Mouse (Mus musculus) heart, embryonic 14.5 days (tissue): ENCODE measurements at regions not wholly inside any gene's neighbourhood (a gene's known extent, or its start where the extent isn't known, plus 50 kb on each side); places are given as distances from the start of the nearest gene placed in this dataset.
"Not testable (repeated sequence)": the region's sequence is repeated elsewhere in the genome, so short reads cannot be mapped to it uniquely, and the experiment has no call there.

Source experiments
- ATAC-seq: fragments of 200-750 bp; cut with Nextera tagmentation; 2 replicates; pipeline ENCODE4 v1.8.0; 2017; ENCODE audit warnings: low read depth, moderate TSS enrichment; ENCODE audit not compliant: insufficient number of reproducible peaks, insufficient read depth, low FRiP score
- H3K27ac ChIP-seq, 2 experiments: fragments of 200-500 bp in 1 of 2; fragments of 300-500 bp in 1 of 2; sonication (generic) in 1 of 2; replicated peaks in 1 of 2; 2 replicates each; pipeline ENCODE4 v1.5.1; 2012 to 2014; ENCODE audit warnings: low read depth in 2 of 2, low read length in 2 of 2, control low read depth in 1 of 2, mild to moderate bottlenecking in 1 of 2, mixed read lengths in 1 of 2; ENCODE audit not compliant: control insufficient read depth in 1 of 2, insufficient read depth in 1 of 2
- H3K27me3 ChIP-seq: fragments of 300-500 bp; sonication (generic); 2 replicates; pipeline ENCODE4 v1.6.1; 2014; ENCODE audit warnings: mild to moderate bottlenecking, low read length, control low read depth; ENCODE audit not compliant: control insufficient read depth, insufficient read depth
- H3K36me3 ChIP-seq: fragments of 300-500 bp; sonication (generic); 2 replicates; pipeline ENCODE4 v1.6.1; 2014; ENCODE audit warnings: mild to moderate bottlenecking, control low read depth, low read length, mixed read lengths; ENCODE audit not compliant: control insufficient read depth, insufficient read depth
- H3K4me1 ChIP-seq, 2 experiments: fragments of 200-500 bp in 1 of 2; fragments of 300-500 bp in 1 of 2; sonication (generic) in 1 of 2; 2 replicates each; pipeline ENCODE4 v1.6.1; 2012 to 2014; ENCODE audit warnings: low read length in 2 of 2, control low read depth in 1 of 2, mixed read lengths in 1 of 2; ENCODE audit not compliant: control insufficient read depth in 2 of 2, insufficient read depth in 2 of 2
- H3K4me2 ChIP-seq: fragments of 300-500 bp; sonication (generic); 2 replicates; pipeline ENCODE4 v1.6.1; 2014; ENCODE audit warnings: mild to moderate bottlenecking, low read length
- H3K4me3 ChIP-seq, 2 experiments: fragments of 200-500 bp in 1 of 2; fragments of 300-500 bp in 1 of 2; sonication (generic) in 1 of 2; 2 replicates each; pipeline ENCODE4 v1.5.1; 2012 to 2014; ENCODE audit warnings: low read length in 2 of 2, mild to moderate bottlenecking in 2 of 2, control low read depth in 1 of 2, low read depth in 1 of 2, moderate library complexity in 1 of 2; ENCODE audit not compliant: control insufficient read depth in 1 of 2, insufficient read depth in 1 of 2
- H3K9ac ChIP-seq: fragments of 300-500 bp; sonication (generic); 2 replicates; pipeline ENCODE4 v1.6.1; 2014; ENCODE audit warnings: mild to moderate bottlenecking, low read length
- H3K9me3 ChIP-seq: fragments of 300-500 bp; sonication (generic); 2 replicates; pipeline ENCODE4 v1.6.1; 2016; ENCODE audit warnings: low read length, control low read depth; ENCODE audit not compliant: control insufficient read depth
- WGBS: fragments of 180-500 bp; shearing (Covaris S2); extraction: QIAGEN DNeasy Blood & Tissue Kit; methylation state at CpG from one replicate; pipeline ENCODE4 v1.1.7; 2014; 5-methylcytosine and 5-hydroxymethylcytosine counted together

GRCm38 (mm10) chr5:142281997-142282396 is 119.3 kb upstream of the Foxk1 start:
- Histone ChIP-seq H3K4me3 (no peak overlapping the region), H3K27ac (no peak overlapping the region)
- ATAC-seq: no peak

GRCm38 (mm10) chr5:142287981-142288380 is 113.3 kb upstream of the Foxk1 start:
- 83% methylated on average over 2 of the region's 2 CpGs for WGBS
- Histone ChIP-seq H3K4me3 (no peak overlapping the region), H3K4me1 (no peaks in the 10 kb centered on the region), H3K27me3 (no peaks in the 10 kb centered on the region), H3K4me2 (no peak overlapping the region), H3K9me3 (peaks cover 25% of the 10 kb centered on the region), H3K9ac (no peak overlapping the region), H3K36me3 (no peaks in the 10 kb centered on the region), H3K27ac (no peak overlapping the region)
- no peak for ATAC-seq

More at GRCm38 (mm10) chr5:142281997-142282396, 119.3 kb upstream of the Foxk1 start:
- H3K9me3 ChIP-seq: peaks cover 13% of the 10 kb centered on the region
- 74% methylated on average over 9 of the region's 9 CpGs for WGBS
- no peaks in the 10 kb centered on the region for H3K36me3 ChIP-seq
- H3K27me3 ChIP-seq: no peaks in the 10 kb centered on the region
- no peak overlapping the region for H3K9ac ChIP-seq
- no peaks in the 10 kb centered on the region for H3K4me1 ChIP-seq
- H3K4me2 ChIP-seq: no peak overlapping the region

GRCm38 (mm10) chr5:142291451-142291850 is 109.8 kb upstream of the Foxk1 start:
- H3K4me2 ChIP-seq: no peak overlapping the region
- no peaks in the 10 kb centered on the region for H3K4me1 ChIP-seq
- 87% methylated on average over 10 of the region's 10 CpGs for WGBS

DNA sequence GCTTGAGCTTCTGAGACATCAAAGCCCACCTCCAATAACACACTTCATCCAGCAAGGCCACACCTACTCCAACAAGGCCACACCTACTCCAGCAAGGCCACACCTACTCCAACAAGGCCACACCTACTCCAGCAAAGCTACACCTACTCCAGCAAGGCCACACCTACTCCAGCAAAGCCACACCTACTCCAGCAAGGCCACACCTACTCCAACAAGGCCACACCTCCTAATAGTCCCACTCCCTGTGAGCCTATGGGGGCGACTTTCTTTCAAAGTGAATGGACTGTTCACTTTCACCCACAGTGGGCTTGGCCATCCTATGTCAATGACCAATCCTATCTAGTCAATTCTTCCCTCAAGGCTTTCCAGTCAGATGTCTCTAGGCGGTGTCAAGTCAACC is 104.9 kb upstream of the Foxk1 start:
- H3K36me3 ChIP-seq, H3K9me3 ChIP-seq, H3K9ac ChIP-seq, H3K4me1 ChIP-seq, H3K4me3 ChIP-seq, H3K4me2 ChIP-seq, H3K27me3 ChIP-seq, H3K27ac ChIP-seq, ATAC-seq: not testable (repeated sequence)
- 84% methylated on average over 2 of the region's 2 CpGs for WGBS

More at GRCm38 (mm10) chr5:142291451-142291850, 109.8 kb upstream of the Foxk1 start:
- no peak overlapping the region for H3K27ac ChIP-seq
- ATAC-seq: no peak
- no peaks in the 10 kb centered on the region for H3K27me3 ChIP-seq
- H3K36me3 ChIP-seq: no peaks in the 10 kb centered on the region
- no peak overlapping the region for H3K4me3 ChIP-seq
- peaks cover 14% of the 10 kb centered on the region for H3K9me3 ChIP-seq
- H3K9ac ChIP-seq: no peak overlapping the region

DNA sequence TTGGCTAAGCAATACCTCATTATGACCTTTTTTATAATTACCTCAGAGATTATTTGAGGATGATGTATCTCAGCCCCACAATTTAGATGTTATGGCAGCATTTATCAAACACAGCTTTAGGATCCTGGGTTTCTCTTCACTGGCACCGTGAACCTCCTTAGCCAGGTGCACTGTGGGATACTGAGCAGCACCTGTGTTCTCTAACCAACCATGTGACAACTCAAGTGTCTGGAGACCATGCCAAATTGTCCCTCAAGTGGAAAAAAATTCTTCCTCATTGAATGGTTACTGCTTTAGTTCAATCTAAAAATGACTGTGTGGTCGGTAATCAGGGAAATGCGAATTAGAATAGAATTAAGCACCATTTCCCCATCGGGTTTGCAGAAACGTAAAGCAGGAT is 101.7 kb upstream of the Foxk1 start:
- Histone ChIP-seq H3K4me3 (no peak overlapping the region), H3K9me3 (no peaks in the 10 kb centered on the region), H3K4me2 (no peak overlapping the region), H3K9ac (no peak overlapping the region), H3K27me3 (no peaks in the 10 kb centered on the region), H3K27ac (no peak overlapping the region), H3K4me1 (no peaks in the 10 kb centered on the region), H3K36me3 (no peaks in the 10 kb centered on the region)
- no peak for ATAC-seq
- 88% methylated on average over 5 of the region's 5 CpGs for WGBS

GRCm38 (mm10) chr5:142308511-142308910 is 92.8 kb upstream of the Foxk1 start:
- 94% methylated on average over 3 of the region's 3 CpGs for WGBS
- H3K27ac ChIP-seq: no peak overlapping the region
- no peaks in the 10 kb centered on the region; a peak in 1 of 4 replicates for H3K4me1 ChIP-seq
- H3K27me3 ChIP-seq: no peaks in the 10 kb centered on the region
- no peak overlapping the region for H3K9ac ChIP-seq
- H3K4me2 ChIP-seq: no peak overlapping the region
- peaks cover 9% of the 10 kb centered on the region for H3K9me3 ChIP-seq
- no peak overlapping the region for H3K4me3 ChIP-seq
- no peaks in the 10 kb centered on the region for H3K36me3 ChIP-seq
- ATAC-seq: no peak

GRCm38 (mm10) chr5:142313944-142314343 is 87.4 kb upstream of the Foxk1 start:
- 34% methylated on average over 8 of the region's 8 CpGs for WGBS
- Histone ChIP-seq H3K4me1 (no peaks in the 10 kb centered on the region; a peak in 1 of 4 replicates), H3K36me3 (no peaks in the 10 kb centered on the region), H3K4me2 (no peak overlapping the region), H3K9me3 (no peaks in the 10 kb centered on the region), H3K9ac (no peak overlapping the region), H3K4me3 (no peak overlapping the region), H3K27ac (no peak overlapping the region), H3K27me3 (no peaks in the 10 kb centered on the region)
- no peak for ATAC-seq

DNA sequence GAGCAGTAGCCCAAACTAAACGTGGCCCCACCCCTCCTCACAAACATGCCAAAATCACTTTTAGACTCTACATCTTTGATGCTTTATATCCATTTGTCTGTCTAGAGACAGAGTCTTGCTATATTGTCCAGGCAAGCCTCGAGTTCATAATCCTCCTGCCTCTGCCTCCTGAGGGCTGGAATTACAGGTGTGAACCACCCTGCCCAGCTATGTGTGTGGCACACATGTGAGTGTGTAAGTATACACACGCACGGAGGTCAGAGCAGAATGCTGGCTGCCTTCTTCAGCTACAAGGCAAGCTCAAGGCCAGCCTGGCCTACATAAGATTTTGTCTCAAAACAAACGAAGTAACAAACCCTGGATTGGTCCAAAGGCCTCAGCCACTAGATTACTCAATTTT is 86.8 kb upstream of the Foxk1 start:
- H3K36me3 ChIP-seq: no peaks in the 10 kb centered on the region
- H3K27ac ChIP-seq: no peak overlapping the region
- WGBS: 80% methylated on average over 5 of the region's 5 CpGs
- no peaks in the 10 kb centered on the region for H3K9me3 ChIP-seq
- H3K4me1 ChIP-seq: no peaks in the 10 kb centered on the region; a peak in 1 of 4 replicates
- H3K9ac ChIP-seq: no peak overlapping the region
- no peak overlapping the region for H3K4me2 ChIP-seq
- no peak overlapping the region for H3K4me3 ChIP-seq
- ATAC-seq: no peak
- H3K27me3 ChIP-seq: no peaks in the 10 kb centered on the region
